ENCODE assay signal across 11 mouse cellular contexts in genomic region chr10:94823971-94824760, GRCm38 (mm10).
DNase-seq lines count a peak whose midpoint lies in the region; ATAC-seq and TF ChIP-seq lines count a peak whose summit lies in the region.
"Had no signal": no experiment of that assay in that cellular context is flagged by ENCODE, and none has a peak within 500 bp of the region (broad histone marks: within the 10 kb centered on the region; RNA-seq: fewer than 3 reads in every experiment).

No protein-coding gene starts in this region.

- H3K4me2 ChIP-seq in midbrain, embryonic 15.5 days = no peak overlapping the region
- H3K4me2 ChIP-seq in midbrain, embryonic 11.5 days = no peak overlapping the region

- peaks cover 14% of the 10 kb centered on the region; the same call in 1 of the 2 replicates for H3K4me1 ChIP-seq in midbrain, embryonic 15.5 days
- H3K4me1 ChIP-seq in midbrain, embryonic 11.5 days (ENCODE audit: control insufficient read depth, insufficient read depth, low read length) = no peaks in the 10 kb centered on the region; the same call in 1 of the 2 replicates
- H3K4me1 ChIP-seq in limb, embryonic 10.5 days = peaks cover 51% of the 10 kb centered on the region

- no peaks in the 10 kb centered on the region for H3K9me3 ChIP-seq in midbrain, embryonic 15.5 days
- H3K9me3 ChIP-seq in midbrain, embryonic 11.5 days (ENCODE audit: control insufficient read depth, low read length) = no peaks in the 10 kb centered on the region
- no peaks in the 10 kb centered on the region for H3K9me3 ChIP-seq in limb, embryonic 10.5 days (replicated peaks)

- H3K4me3 ChIP-seq in gastrocnemius, adult 2 months = no peak overlapping the region
- H3K4me3 ChIP-seq in midbrain, embryonic 15.5 days = no peak overlapping the region
- H3K4me3 ChIP-seq in midbrain, embryonic 11.5 days (ENCODE audit: low read depth, low read length) = no peak overlapping the region
- peak overlapping the region; percentile 20; the same call in 1 of the 2 replicates for H3K4me3 ChIP-seq in limb, embryonic 10.5 days

- H3K27me3 ChIP-seq in midbrain, embryonic 15.5 days (replicated peaks) = no peaks in the 10 kb centered on the region
- no peaks in the 10 kb centered on the region for H3K27me3 ChIP-seq in midbrain, embryonic 11.5 days (ENCODE audit: control insufficient read depth, insufficient read depth, low read length)
- H3K27me3 ChIP-seq in limb, embryonic 10.5 days (ENCODE audit: low read depth, poor library complexity, severe bottlenecking) = peaks cover 16% of the 10 kb centered on the region

- H3K27ac ChIP-seq in gastrocnemius, adult 2 months = peak overlapping the region; percentile 43
- H3K27ac ChIP-seq in midbrain, embryonic 15.5 days = peak overlapping the region; percentile 6; the same call in 1 of the 2 replicates
- H3K27ac ChIP-seq in midbrain, embryonic 11.5 days (ENCODE audit: low read depth, low read length) = no peak overlapping the region
- H3K27ac ChIP-seq in limb, embryonic 10.5 days = peak overlapping the region; percentile 61

- intact Hi-C loops in gastrocnemius, adult 2 months (cut with DNase I) = no loop called here
- intact Hi-C loops in gastrocnemius, postnatal 14 days (cut with DNase I; ENCODE audit: low total_unique reads) = no loop called here

- 0 out of 2 replicates have a peak, but pooled peaks cover 5% of the 10 kb centered on the region for H3K36me3 ChIP-seq in midbrain, embryonic 15.5 days (replicated peaks)
- H3K36me3 ChIP-seq in midbrain, embryonic 11.5 days (ENCODE audit: control insufficient read depth, insufficient read depth, low read length) = no peaks in the 10 kb centered on the region; the same call in 1 of the 2 replicates
- no peaks in the 10 kb centered on the region for H3K36me3 ChIP-seq in limb, embryonic 10.5 days

- no peak for DNase-seq in gastrocnemius, adult 2 months
- DNase-seq in gastrocnemius, postnatal 14 days = no peak
- no peak for DNase-seq in midbrain, embryonic 11.5 days (ENCODE audit: low spot score, missing footprints)
- peak; percentile 53 for DNase-seq in limb, embryonic 10.5 days (ENCODE audit: low spot score)
- peak; percentile 34 for DNase-seq in skeletal muscle tissue, adult 2 months (ENCODE audit: low read depth, low spot score)
- DNase-seq in retina, postnatal 1 day = no peak
- DNase-seq: cerebellum, postnatal 14 days; heart, postnatal 36 days; kidney, postnatal 25 days had no signal

- no peak for TF ChIP-seq CTCF in gastrocnemius, adult 2 months (IDR thresholded peaks at IDR 0.05)

- no peak for ATAC-seq in midbrain, embryonic 15.5 days (replicated peaks)
- ATAC-seq in midbrain, embryonic 11.5 days (ENCODE audit: low FRiP score) = no peak
- no peak for ATAC-seq in megakaryocyte-erythroid progenitor cell, adult 5-6 weeks (replicated peaks; ENCODE audit: low FRiP score, low TSS enrichment, poor library complexity, severe bottlenecking)

- H3K9ac ChIP-seq in midbrain, embryonic 15.5 days = no peak overlapping the region
- no peak overlapping the region for H3K9ac ChIP-seq in midbrain, embryonic 11.5 days (ENCODE audit: low read length)

- WGBS in midbrain, embryonic 15.5 days = 59% methylated on average over 11 of the region's 11 CpGs
- 71% methylated on average over 11 of the region's 11 CpGs for whole genome bisulfite sequencing in midbrain, embryonic 11.5 days
- 18% methylated on average over 11 of the region's 11 CpGs for WGBS in limb, embryonic 10.5 days

Comparison
In these comparisons a context has a peak if more than half of its experiments do, and no peak if none do; other contexts are left out.
1. DNase-seq: peak in limb, embryonic 10.5 days (single experiment) and skeletal muscle tissue, adult 2 months (single experiment); none in gastrocnemius, adult 2 months (single experiment), gastrocnemius, postnatal 14 days (single experiment), midbrain, embryonic 11.5 days (single experiment) and retina, postnatal 1 day (single experiment).